Mouse (Mus musculus) liver, embryonic 14.5 days (tissue): ENCODE data around the gene Gm21973.

Source experiments
- CTCF ChIP-seq: IDR thresholded peaks from 2 replicates; pipeline ENCODE4 v1.5.1; 2016; ENCODE audit warnings: antibody characterized with exemption, low read depth, control low read depth
- EP300 ChIP-seq: IDR thresholded peaks from 2 replicates; pipeline ENCODE4 v1.6.1; 2016; ENCODE audit warnings: antibody characterized with exemption, low read depth

- TF ChIP-seq CTCF (no peak), EP300 (no peak)
These were observed 5.4 kb downstream of the Gm21973 start for GRCm38 (mm10) chr15:10330626-10331025.
